Mouse (Mus musculus) CH12.LX (cell line): ENCODE data around the gene Rnf144b. TPM values are rescaled to one million over a fixed set of nuclear protein-coding genes. Genes with fewer than 3 reads are reported as not detected.

Source experiments
- DNase-seq: peaks from one replicate; pipeline ENCODE4 v3.0.0-alpha.2; 2013; ENCODE audit errors: extremely low read depth
- H3K27ac ChIP-seq: 2 replicates; pipeline ENCODE4 v1.5.1; 2012; ENCODE audit warnings: low read depth, mild to moderate bottlenecking, control low read depth, moderate library complexity; ENCODE audit not compliant: insufficient read depth
- H3K27me3 ChIP-seq: replicated peaks from 2 replicates; pipeline ENCODE3; 2012; ENCODE audit warnings: inconsistent platforms
- H3K36me3 ChIP-seq, 2 experiments: replicated peaks in 1 of 2; 2 replicates each; pipeline versions ENCODE3 to v1.6.1; 2012; ENCODE audit warnings: inconsistent platforms in 1 of 2, low read length in 1 of 2, mild to moderate bottlenecking in 1 of 2, mixed read lengths in 1 of 2, moderate library complexity in 1 of 2; ENCODE audit not compliant: control insufficient read depth in 1 of 2, insufficient read depth in 1 of 2
- H3K4me1 ChIP-seq, 2 experiments: 2 replicates each; pipeline ENCODE4 v1.6.1; 2012; ENCODE audit warnings: inconsistent platforms in 1 of 2, moderate library complexity in 1 of 2; ENCODE audit not compliant: insufficient read depth in 2 of 2, control insufficient read depth in 1 of 2
- H3K4me2 ChIP-seq: 2 replicates; pipeline ENCODE4 v1.6.1; 2012; ENCODE audit warnings: low read depth, mild to moderate bottlenecking, control low read depth; ENCODE audit not compliant: poor library complexity, insufficient read depth, severe bottlenecking
- H3K4me3 ChIP-seq, 3 experiments: fragments of 150-350 bp in 1 of 3; sonication (generic) in 1 of 3; replicated peaks in 1 of 3; 2 replicates each; pipeline versions ENCODE3 to v1.5.1; 2011 to 2012; ENCODE audit warnings: low read depth in 2 of 3, low read length in 2 of 3, mild to moderate bottlenecking in 2 of 3, moderate library complexity in 2 of 3, control low read depth in 1 of 3, improper control_type of control experiment in 1 of 3, inconsistent platforms in 1 of 3, mixed read lengths in 1 of 3; ENCODE audit not compliant: poor library complexity in 1 of 3
- H3K79me2 ChIP-seq: replicated peaks from 2 replicates; pipeline ENCODE4 v1.6.1; 2012; ENCODE audit warnings: mild to moderate bottlenecking, moderate library complexity; ENCODE audit not compliant: control insufficient read depth, poor library complexity, insufficient read depth, severe bottlenecking; ENCODE audit errors: extremely low read depth
- H3K9ac ChIP-seq: 2 replicates; pipeline ENCODE4 v1.6.1; 2012; ENCODE audit warnings: low read depth, mild to moderate bottlenecking, control low read depth, moderate library complexity; ENCODE audit not compliant: insufficient read depth
- H3K9me3 ChIP-seq: replicated peaks from 2 replicates; pipeline ENCODE3; 2012; ENCODE audit warnings: low read length, inconsistent platforms, mixed read lengths
- BHLHE40 ChIP-seq: IDR thresholded peaks from 2 replicates; pipeline ENCODE4 v1.6.1; 2011; ENCODE audit warnings: mild to moderate bottlenecking, low read depth, low read length, improper control_type of control experiment
- CHD1 ChIP-seq: IDR thresholded peaks from 2 replicates; pipeline ENCODE4 v1.6.1; 2012; ENCODE audit warnings: low read depth, low read length, improper control_type of control experiment, inconsistent platforms
- CHD2 ChIP-seq: IDR thresholded peaks from 2 replicates; pipeline ENCODE4 v1.6.1; 2011; ENCODE audit warnings: low read length, improper control_type of control experiment
- CTCF ChIP-seq, 2 experiments: IDR thresholded peaks in 1 of 2; conservative IDR thresholded peaks in 1 of 2; 2 replicates each; pipeline ENCODE4 v1.5.1; 2011 to 2012; ENCODE audit warnings: low read depth in 2 of 2, low read length in 2 of 2, improper control_type of control experiment in 1 of 2, inconsistent platforms in 1 of 2, mild to moderate bottlenecking in 1 of 2, moderate library complexity in 1 of 2
- E2F4 ChIP-seq: IDR thresholded peaks from 2 replicates; pipeline ENCODE4 v1.6.1; 2011; ENCODE audit warnings: low read depth, low read length, improper control_type of control experiment; ENCODE audit not compliant: insufficient replicate concordance
- ELF1 ChIP-seq: IDR thresholded peaks from 2 replicates; pipeline ENCODE4 v1.6.1; 2014; ENCODE audit warnings: low read depth, mild to moderate bottlenecking, inconsistent platforms, low read length, improper control_type of control experiment
- GABPA ChIP-seq: IDR thresholded peaks from 2 replicates; pipeline ENCODE4 v1.6.1; 2012; ENCODE audit warnings: low read depth, low read length, improper control_type of control experiment, inconsistent platforms; ENCODE audit not compliant: insufficient replicate concordance
- IRF4 ChIP-seq: IDR thresholded peaks from 2 replicates; pipeline ENCODE4 v1.6.1; 2014; ENCODE audit warnings: low read depth, mild to moderate bottlenecking, inconsistent platforms, low read length, improper control_type of control experiment
- JUND ChIP-seq: conservative IDR thresholded peaks from 2 replicates; pipeline ENCODE4 v1.6.1; 2011; ENCODE audit warnings: low read depth, low read length, improper control_type of control experiment
- KAT2A ChIP-seq: IDR thresholded peaks from 2 replicates; pipeline ENCODE4 v1.6.1; 2012; ENCODE audit warnings: low read length, improper control_type of control experiment, inconsistent platforms; ENCODE audit not compliant: insufficient replicate concordance
- MAFK ChIP-seq: IDR thresholded peaks from 2 replicates; pipeline ENCODE4 v1.6.1; 2011; ENCODE audit warnings: low read length, improper control_type of control experiment; ENCODE audit not compliant: insufficient replicate concordance
- MAX ChIP-seq: IDR thresholded peaks from 2 replicates; pipeline ENCODE4 v1.6.1; 2011; ENCODE audit warnings: low read length, improper control_type of control experiment
- MYC ChIP-seq: IDR thresholded peaks from 2 replicates; pipeline ENCODE4 v1.6.1; 2011; ENCODE audit warnings: low read depth, mild to moderate bottlenecking, improper control_type of control experiment, low read length
- NRF1 ChIP-seq: IDR thresholded peaks from 2 replicates; pipeline ENCODE4 v1.6.1; 2014; ENCODE audit warnings: low read depth, mild to moderate bottlenecking, inconsistent platforms, low read length, improper control_type of control experiment, moderate library complexity
- PAX5 ChIP-seq: IDR thresholded peaks from 2 replicates; pipeline ENCODE4 v1.6.1; 2012; ENCODE audit warnings: low read length, inconsistent platforms, mixed read lengths
- POLR2AphosphoS2 ChIP-seq: IDR thresholded peaks from 2 replicates; pipeline ENCODE4 v1.6.1; 2011; ENCODE audit warnings: low read depth, low read length, improper control_type of control experiment
- RCOR1 ChIP-seq: conservative IDR thresholded peaks from 2 replicates; pipeline ENCODE4 v1.6.1; 2012; ENCODE audit warnings: low read depth, mild to moderate bottlenecking, inconsistent platforms, low read length, improper control_type of control experiment
- SIN3A ChIP-seq: IDR thresholded peaks from 2 replicates; pipeline ENCODE4 v1.6.1; 2012; ENCODE audit warnings: low read length, improper control_type of control experiment, inconsistent platforms
- SMC3 ChIP-seq: IDR thresholded peaks from 2 replicates; pipeline ENCODE4 v1.6.1; 2011; ENCODE audit warnings: low read depth, low read length, improper control_type of control experiment
- TBP ChIP-seq: conservative IDR thresholded peaks from 2 replicates; pipeline ENCODE4 v1.6.1; 2011; ENCODE audit warnings: low read depth, low read length, improper control_type of control experiment
- UBTF ChIP-seq: IDR thresholded peaks from 2 replicates; pipeline ENCODE4 v1.6.1; 2012; ENCODE audit warnings: low read depth, mild to moderate bottlenecking, inconsistent platforms, low read length, improper control_type of control experiment, moderate library complexity
- USF2 ChIP-seq: conservative IDR thresholded peaks from 2 replicates; pipeline ENCODE4 v1.6.1; 2011; ENCODE audit warnings: low read depth, low read length, improper control_type of control experiment
- ZKSCAN1 ChIP-seq: IDR thresholded peaks from 2 replicates; pipeline ENCODE4 v1.6.1; 2012; ENCODE audit warnings: low read depth, inconsistent platforms, low read length, improper control_type of control experiment, borderline replicate concordance
- dilution Hi-C: fragments of 300-500 bp; cut with MboI; formaldehyde crosslinking; loops from 2 replicates; pipeline ENCODE4 v1.14.3; 2020; ENCODE audit warnings: low sequenced_read_pairs; ENCODE audit not compliant: extremely low pct_unique_long_range_greater_than_20kb, extremely low pct_ligation_motif_present
- in situ Hi-C: fragments of 300-500 bp; cut with MboI; formaldehyde crosslinking; loops from 3 replicates; pipeline ENCODE4 v1.14.3; 2019; ENCODE audit warnings: low sequenced_read_pairs, low pct_ligation_motif_present, low pct_unique_long_range_greater_than_20kb, mixed read lengths
- polyA plus RNA-seq: library from polyadenylated mRNA; unstranded; fragments of >175 nt; gene quantifications from 2 replicates; pipeline ENCODE4 v1.2.1, GENCODE M21; 2012; ENCODE audit warnings: low read depth; ENCODE audit not compliant: insufficient read length
- total RNA-seq, 2 experiments: library from RNA; depleted of rRNA; stranded (reverse); fragments of 300-350 nt in 1 of 2; fragments of >200 nt in 1 of 2; gene quantifications; 2 replicates each; pipeline ENCODE4 v1.2.3; 2012 to 2014

The Rnf144b gene
- total and polyA plus RNA-seq, 3 experiments, result not detected

- no peaks in the 10 kb centered on the region for H3K79me2 ChIP-seq
- H3K27ac ChIP-seq, result no peak overlapping the region
- H3K9me3 ChIP-seq, result no peaks in the 10 kb centered on the region
- TF ChIP-seq PAX5, result no peak
- no peak for TF ChIP-seq POLR2AphosphoS2
- TF ChIP-seq USF2, result no peak
- TF ChIP-seq GABPA, result no peak
- TF ChIP-seq IRF4, result no peak
- TF ChIP-seq TBP, result no peak
- no peak for TF ChIP-seq NRF1
- no peak for TF ChIP-seq RCOR1
- no peak for TF ChIP-seq SMC3
- TF ChIP-seq JUND, result no peak
- no peak for TF ChIP-seq ELF1
- no peak for TF ChIP-seq MAFK
- TF ChIP-seq MYC, result no peak
- TF ChIP-seq CHD1, result no peak
- no peak for TF ChIP-seq UBTF
- TF ChIP-seq CHD2, result no peak
- TF ChIP-seq, all 38 proteins: peak for 0
- H3K36me3 ChIP-seq, result no peaks in the 10 kb centered on the region
- H3K27me3 ChIP-seq, result no peaks in the 10 kb centered on the region
- in situ Hi-C loops (no loop called here), dilution Hi-C loops (no loop called here)
- H3K9ac ChIP-seq, result no peak overlapping the region
- no peak overlapping the region for H3K4me3 ChIP-seq
- H3K4me2 ChIP-seq, result no peak overlapping the region
- DNase-seq, result no peak
- no peaks in the 10 kb centered on the region for H3K4me1 ChIP-seq
These were observed 109.7 kb downstream of the Rnf144b start for GRCm38 (mm10) chr13:47232163-47232562.

GRCm38 (mm10) chr13:47237376-47237775 is 114.9 kb downstream of the Rnf144b start:
- in situ Hi-C loops, result no loop called here
- Histone ChIP-seq H3K4me1 (no peaks in the 10 kb centered on the region), H3K4me3 (no peak overlapping the region), H3K27ac (no peak overlapping the region), H3K27me3 (no peaks in the 10 kb centered on the region), H3K36me3 (no peaks in the 10 kb centered on the region), H3K79me2 (no peaks in the 10 kb centered on the region), H3K9me3 (no peaks in the 10 kb centered on the region), H3K9ac (no peak overlapping the region), H3K4me2 (no peak overlapping the region)
- no peak for TF ChIP-seq NRF1
- TF ChIP-seq POLR2AphosphoS2, result no peak
- TF ChIP-seq MAX, result no peak
- TF ChIP-seq SIN3A, result no peak
- TF ChIP-seq BHLHE40, result no peak
- no peak for TF ChIP-seq ZKSCAN1
- no peak for TF ChIP-seq KAT2A
- no peak for TF ChIP-seq SMC3
- no peak for TF ChIP-seq UBTF
- TF ChIP-seq MAFK, result no peak
- TF ChIP-seq E2F4, result no peak
- no peak for TF ChIP-seq CTCF (conservative IDR thresholded peaks at IDR 0.05 in 1 of 2, IDR thresholded peaks at IDR 0.05 in 1 of 2; ENCODE audit: low read depth in 2 of 2, low read length in 2 of 2)
- no peak for TF ChIP-seq TBP
- DNase-seq, result no peak
- dilution Hi-C loops, result no loop called here
